Mouse (Mus musculus) myocyte (in vitro differentiated cells): Measurements from ENCODE around the gene Rabgap1l. TPM values are rescaled to one million over a fixed set of nuclear protein-coding genes. Genes with fewer than 3 reads are reported as not detected.

Experiments
- H3K27me3 ChIP-seq: one replicate; pipeline ENCODE4 v1.6.1; 2011; ENCODE audit not compliant: control insufficient read depth, insufficient read depth, insufficient read length
- H3K36me3 ChIP-seq: one replicate; pipeline ENCODE4 v1.6.1; 2011; ENCODE audit not compliant: control insufficient read depth, insufficient read depth
- H3K4me2 ChIP-seq: one replicate; pipeline ENCODE4 v1.6.1; 2011; ENCODE audit warnings: low read depth, control low read depth
- H3K4me3 ChIP-seq: one replicate; pipeline ENCODE4 v1.5.1; 2011; ENCODE audit warnings: mild to moderate bottlenecking, control low read depth, moderate library complexity
- H3K79me2 ChIP-seq: one replicate; pipeline ENCODE4 v1.6.1; 2011; ENCODE audit not compliant: control insufficient read depth, insufficient read depth
- H3ac ChIP-seq: one replicate; pipeline ENCODE4 v1.6.1; 2011; ENCODE audit not compliant: control insufficient read depth, insufficient read length
- CEBPB ChIP-seq: IDR thresholded peaks from 2 replicates; pipeline ENCODE4 v1.6.1; 2011; ENCODE audit warnings: mild to moderate bottlenecking, moderate library complexity; ENCODE audit not compliant: poor library complexity, insufficient read depth, severe bottlenecking
- E2F4 ChIP-seq: IDR thresholded peaks from one replicate; pipeline ENCODE4 v1.6.1; 2011; ENCODE audit warnings: mild to moderate bottlenecking, control low read depth, moderate library complexity; ENCODE audit not compliant: insufficient read depth
- MAX ChIP-seq: IDR thresholded peaks from one replicate; pipeline ENCODE4 v1.6.1; 2011; ENCODE audit warnings: low read depth, mild to moderate bottlenecking, control low read depth
- MYOD1 ChIP-seq, 3 experiments: IDR thresholded peaks; one replicate each; pipeline ENCODE4 v1.6.1; 2011; ENCODE audit warnings: control low read depth in 2 of 3, low read depth in 2 of 3, mild to moderate bottlenecking in 2 of 3, moderate library complexity in 1 of 3; ENCODE audit not compliant: insufficient read length in 2 of 3, control insufficient read depth in 1 of 3
- MYOG ChIP-seq, 3 experiments: IDR thresholded peaks; one replicate each; pipeline ENCODE4 v1.6.1; 2011; ENCODE audit warnings: control low read depth in 2 of 3, low read depth in 2 of 3, mild to moderate bottlenecking in 2 of 3; ENCODE audit not compliant: insufficient read length in 2 of 3, control insufficient read depth in 1 of 3, insufficient read depth in 1 of 3
- POLR2A ChIP-seq: IDR thresholded peaks from one replicate; pipeline ENCODE4 v1.6.1; 2011; ENCODE audit warnings: low read depth, mild to moderate bottlenecking, control low read depth, moderate library complexity; ENCODE audit not compliant: insufficient read length
- POLR2AphosphoS2 ChIP-seq: IDR thresholded peaks from one replicate; pipeline ENCODE4 v1.6.1; 2011; ENCODE audit warnings: low read depth, control low read depth; ENCODE audit not compliant: insufficient read length
- REST ChIP-seq: IDR thresholded peaks from one replicate; pipeline ENCODE4 v1.6.1; 2011; ENCODE audit warnings: mild to moderate bottlenecking, control low read depth, moderate library complexity; ENCODE audit not compliant: insufficient read depth, insufficient read length
- SRF ChIP-seq: IDR thresholded peaks from one replicate; pipeline ENCODE4 v1.6.1; 2011; ENCODE audit warnings: low read depth; ENCODE audit not compliant: control insufficient read depth, insufficient read length
- TCF12 ChIP-seq: IDR thresholded peaks from one replicate; pipeline ENCODE4 v1.6.1; 2011; ENCODE audit warnings: mild to moderate bottlenecking, control low read depth; ENCODE audit not compliant: poor library complexity, insufficient read depth, severe bottlenecking
- TCF3 ChIP-seq: IDR thresholded peaks from one replicate; pipeline ENCODE4 v1.6.1; 2011; ENCODE audit warnings: low read depth, control low read depth; ENCODE audit not compliant: insufficient read length
- USF1 ChIP-seq: IDR thresholded peaks from one replicate; pipeline ENCODE4 v1.6.1; 2011; ENCODE audit warnings: low read depth, mild to moderate bottlenecking, control low read depth, moderate library complexity
- polyA plus RNA-seq: library from polyadenylated mRNA; unstranded; fragments of >200 nt; fragmentation: generic; extraction: Trizol; gene quantifications from one replicate; pipeline ENCODE4 v1.2.1, GENCODE M21; 2012; ENCODE audit warnings: missing spikeins

Gene Rabgap1l
- polyA plus RNA-seq, 1 experiment: 6.3 TPM

DNA sequence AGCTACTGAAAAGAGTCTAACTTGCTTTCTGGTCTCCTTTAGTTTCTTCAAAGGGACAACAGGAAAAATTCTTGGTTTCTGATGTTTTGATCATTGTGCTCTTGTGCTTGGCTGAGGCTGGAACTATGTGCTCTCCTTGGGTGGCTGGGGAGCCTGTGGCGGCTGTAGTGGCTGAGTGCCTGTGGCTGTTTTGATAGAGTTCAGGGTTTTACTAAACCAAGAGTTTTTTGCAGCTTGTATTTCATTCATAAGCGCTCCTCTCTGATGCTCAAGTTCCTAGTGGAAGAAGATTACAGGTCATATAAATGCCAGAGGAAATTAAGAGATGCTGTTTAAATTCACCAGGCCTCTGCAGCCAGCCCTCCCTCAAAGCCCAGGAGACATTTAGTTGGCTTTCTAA lies 568.9 kb downstream of the Rabgap1l start:
- H3K4me3 ChIP-seq: no peak overlapping the region
- H3K27me3 ChIP-seq: no peaks in the 10 kb centered on the region
- H3K79me2 ChIP-seq: no peaks in the 10 kb centered on the region
- H3ac ChIP-seq: no peak overlapping the region
- TF ChIP-seq MAX (no peak), TCF12 (no peak), MYOD1 (IDR thresholded peaks at IDR 0.05; ENCODE audit: control insufficient read depth in 1 of 3, insufficient read length in 2 of 3, low read depth in 2 of 3) (no peak), CEBPB (no peak), MYOG (IDR thresholded peaks at IDR 0.05; ENCODE audit: control insufficient read depth in 1 of 3, insufficient read depth in 1 of 3, insufficient read length in 2 of 3, low read depth in 2 of 3) (no peak), REST (no peak), SRF (no peak), TCF3 (no peak), POLR2A (no peak), POLR2AphosphoS2 (no peak), E2F4 (no peak), USF1 (no peak)
- no peak overlapping the region for H3K4me2 ChIP-seq
- no peaks in the 10 kb centered on the region for H3K36me3 ChIP-seq

- Histone ChIP-seq H3K4me3 (no peak overlapping the region), H3K27me3 (no peaks in the 10 kb centered on the region), H3ac (no peak overlapping the region), H3K79me2 (peaks cover 7% of the 10 kb centered on the region), H3K4me2 (no peak overlapping the region), H3K36me3 (no peaks in the 10 kb centered on the region)
- no peak for TF ChIP-seq MYOG (IDR thresholded peaks at IDR 0.05; ENCODE audit: control insufficient read depth in 1 of 3, insufficient read depth in 1 of 3, insufficient read length in 2 of 3, low read depth in 2 of 3)
- no peak for TF ChIP-seq MAX
- TF ChIP-seq MYOD1 (IDR thresholded peaks at IDR 0.05; ENCODE audit: control insufficient read depth in 1 of 3, insufficient read length in 2 of 3, low read depth in 2 of 3): no peak
- no peak for TF ChIP-seq TCF3
- TF ChIP-seq POLR2AphosphoS2: no peak
- TF ChIP-seq POLR2A: no peak
- TF ChIP-seq TCF12: no peak
- no peak for TF ChIP-seq REST
- TF ChIP-seq USF1: no peak
- no peak for TF ChIP-seq SRF
- no peak for TF ChIP-seq CEBPB
- no peak for TF ChIP-seq E2F4
Measured at GRCm38 (mm10) chr1:160217898-160218297, 575.1 kb downstream of the Rabgap1l start.

- TF ChIP-seq REST (no peak), TCF3 (no peak), MAX (no peak), SRF (no peak), CEBPB (no peak), POLR2AphosphoS2 (no peak), POLR2A (no peak), USF1 (no peak), TCF12 (no peak)
- Histone ChIP-seq H3K4me3 (peak overlapping the region; percentile 70), H3ac (no peak overlapping the region)
Measured at GRCm38 (mm10) chr1:160214171-160214570, 578.8 kb downstream of the Rabgap1l start.

GRCm38 (mm10) chr1:160212703-160213669 lies 580.0 kb downstream of the Rabgap1l start, which contains the start of gene Cacybp:
Gene Cacybp (minus strand): TSS chr1:160212875.
- H3K27me3 ChIP-seq: no peaks in the 10 kb centered on the region
- H3K4me3 ChIP-seq: peak within 1 kb of the TSS; percentile 70
- H3K4me2 ChIP-seq: peak within 1 kb of the TSS; percentile 95
- TF ChIP-seq TCF12: no peak
- TF ChIP-seq MYOG (IDR thresholded peaks at IDR 0.05; ENCODE audit: control insufficient read depth in 1 of 3, insufficient read depth in 1 of 3, insufficient read length in 2 of 3, low read depth in 2 of 3): no peak
- no peak for TF ChIP-seq USF1
- peak; percentile 96 for TF ChIP-seq POLR2A
- no peak for TF ChIP-seq CEBPB
- peak; percentile 31 for TF ChIP-seq SRF
- no peak for TF ChIP-seq MYOD1 (IDR thresholded peaks at IDR 0.05; ENCODE audit: control insufficient read depth in 1 of 3, insufficient read length in 2 of 3, low read depth in 2 of 3)
- TF ChIP-seq REST: no peak
- peak; percentile 4 for TF ChIP-seq E2F4
- TF ChIP-seq POLR2AphosphoS2: peak; percentile 89
- no peak for TF ChIP-seq MAX
- TF ChIP-seq TCF3: no peak
- no peaks in the 10 kb centered on the region for H3K36me3 ChIP-seq
- peak within 1 kb of the TSS; percentile 51 for H3ac ChIP-seq
- peaks cover 45% of the 10 kb centered on the region for H3K79me2 ChIP-seq

More at GRCm38 (mm10) chr1:160214171-160214570, 578.8 kb downstream of the Rabgap1l start:
- no peaks in the 10 kb centered on the region for H3K36me3 ChIP-seq
- H3K4me2 ChIP-seq: peak overlapping the region; percentile 95
- H3K27me3 ChIP-seq: no peaks in the 10 kb centered on the region
- peaks cover 37% of the 10 kb centered on the region for H3K79me2 ChIP-seq
